Mouse (Mus musculus): Measurements from ENCODE around the gene Aes. TPM values are rescaled to one million over a fixed set of nuclear protein-coding genes. Genes with fewer than 3 reads are reported as not detected.
A peak's percentile ranks its signal among the peaks of the same experiment; 100 is the strongest.

Gene Aes
- polyA plus RNA-seq, 2 experiments, result 393 to 472 TPM

DNA sequence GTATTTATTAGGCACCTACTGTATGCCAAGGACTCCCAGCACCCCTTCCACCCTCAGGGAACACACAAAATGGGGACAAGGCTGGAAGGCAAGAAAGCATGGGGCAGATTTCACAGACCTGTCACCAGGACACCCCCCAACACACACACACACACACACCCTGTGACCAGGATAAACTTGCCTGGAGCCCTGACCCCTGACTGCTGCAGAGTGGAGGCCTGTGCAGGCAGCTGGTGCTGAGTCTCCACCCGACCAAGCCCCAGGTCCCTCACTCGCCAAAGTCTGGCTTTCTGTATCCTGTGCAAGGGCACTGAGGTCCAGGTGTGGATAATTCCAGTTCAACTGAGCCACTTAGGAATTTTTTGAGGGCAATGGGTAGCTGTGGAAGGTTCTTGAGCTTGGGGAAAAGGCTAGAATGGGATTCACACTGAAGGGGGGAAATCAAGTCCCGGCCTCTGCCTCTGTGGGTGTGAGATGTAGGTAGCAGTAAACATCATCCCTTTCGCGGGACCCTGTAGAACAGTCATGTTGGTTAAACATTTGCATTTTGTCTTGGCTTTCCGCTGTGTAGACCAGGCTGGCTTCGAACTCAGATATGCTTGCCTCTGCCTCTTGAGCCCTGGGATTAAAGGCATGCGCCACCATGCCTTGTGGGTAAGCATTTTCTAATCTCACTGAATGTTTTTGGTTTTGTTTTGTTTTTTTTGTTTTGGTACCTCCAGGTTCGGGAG is 10.4 kb downstream of the Aes start:
- no peak for TF ChIP-seq POLR2A (IDR thresholded peaks at IDR 0.05; ENCODE audit: borderline replicate concordance, extremely low read depth, insufficient read depth, insufficient read length)
- ATAC-seq (ENCODE audit: low FRiP score, low read depth) (no peak), DNase-seq (ENCODE audit: low spot score) (no peak)
- Histone ChIP-seq H3K9me3 (ENCODE audit: control insufficient read depth, low read length) (no peaks in the 10 kb centered on the region), H3K4me1 (ENCODE audit: control insufficient read depth, insufficient read depth, low read length) (peaks cover 54% of the 10 kb centered on the region), H3K4me3 (replicated peaks; ENCODE audit: low read length) (no peak overlapping the region), H3K27me3 (ENCODE audit: control insufficient read depth, insufficient read depth, low read length) (0 out of 2 replicates have a peak, but pooled peaks cover 3% of the 10 kb centered on the region), H3K36me3 (ENCODE audit: control insufficient read depth, insufficient read depth, low read length) (peaks cover 26% of the 10 kb centered on the region), H3K27ac (replicated peaks; ENCODE audit: low read depth, low read length) (peak overlapping the region; percentile 69), H3K4me2 (replicated peaks; ENCODE audit: low read depth, low read length, severe bottlenecking) (peak overlapping the region; percentile 53), H3K9ac (ENCODE audit: low read depth, low read length, severe bottlenecking) (no peak overlapping the region)
- 39% methylated on average over 9 of the region's 9 CpGs for WGBS

DNA sequence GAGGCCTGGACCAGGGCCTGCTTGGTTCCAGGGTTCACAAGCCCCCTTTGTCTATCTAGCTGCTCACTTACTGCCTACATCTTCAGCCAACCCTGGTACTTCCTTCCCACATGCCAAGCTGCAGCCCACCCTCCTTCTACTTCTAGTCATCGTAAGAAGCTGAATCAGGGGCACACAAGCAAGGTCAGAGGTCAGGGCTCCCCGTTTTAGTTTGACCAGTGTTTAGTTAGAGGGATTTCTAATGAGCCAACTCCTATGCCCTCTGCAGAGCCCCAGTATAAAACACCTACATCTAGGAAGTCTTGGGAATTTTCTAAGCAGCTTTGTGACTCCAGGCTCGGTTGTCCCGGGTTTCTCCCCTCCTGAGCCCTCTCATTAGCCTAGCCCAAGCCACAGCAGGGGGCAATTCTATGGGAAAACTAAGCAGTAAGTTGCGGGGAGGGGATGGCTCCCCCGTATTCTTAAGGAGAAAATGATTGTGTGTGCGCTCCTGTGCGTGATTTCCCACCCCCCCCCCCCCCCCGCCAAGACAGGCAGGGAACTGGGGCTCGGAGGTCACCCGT is 11.0 kb downstream of the Aes start:
- ATAC-seq (ENCODE audit: low FRiP score, low read depth), result peak; percentile 14

DNA sequence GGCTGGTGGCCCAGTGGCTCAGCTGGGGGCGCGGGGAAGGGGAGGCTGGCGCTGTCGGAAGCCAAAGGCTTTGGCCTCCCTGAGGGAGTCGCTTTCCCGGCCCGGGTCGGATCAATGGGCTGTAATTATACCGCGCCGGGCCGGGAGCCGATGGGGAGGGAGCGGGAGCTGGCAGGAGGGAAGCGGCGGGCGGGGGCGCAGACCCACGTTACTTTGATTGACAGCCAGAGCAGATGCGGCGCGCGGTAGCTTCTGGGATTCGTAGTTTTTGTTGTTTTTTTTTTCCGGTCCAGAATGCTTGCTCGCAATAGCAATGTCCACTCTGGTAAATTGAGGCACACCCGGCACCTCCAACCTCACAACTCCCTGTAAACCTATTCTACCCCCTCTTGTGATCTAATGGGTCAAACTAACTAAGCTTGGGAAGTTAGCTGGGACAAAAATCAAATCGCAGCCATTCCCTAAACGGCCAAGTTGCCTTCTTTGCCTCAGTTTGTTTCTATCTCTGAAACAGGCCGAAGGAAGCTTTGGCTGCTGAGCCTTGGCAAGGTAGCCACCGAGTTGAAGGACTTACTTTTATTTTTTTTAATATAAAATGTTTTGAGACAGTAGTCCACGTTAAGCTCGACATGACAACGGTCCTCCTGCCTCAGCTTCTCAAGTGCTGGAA is 11.7 kb downstream of the Aes start:
- Histone ChIP-seq H3K36me3 (ENCODE audit: control insufficient read depth, insufficient read depth, low read length) (peaks cover 13% of the 10 kb centered on the region), H3K4me3 (replicated peaks; ENCODE audit: low read length) (peak overlapping the region; percentile 37), H3K27me3 (ENCODE audit: control insufficient read depth, insufficient read depth, low read length) (0 out of 2 replicates have a peak, but pooled peaks cover 3% of the 10 kb centered on the region), H3K9ac (ENCODE audit: low read depth, low read length, severe bottlenecking) (0 out of 2 replicates have a peak overlapping the region, but pooled peaks have one; percentile 8), H3K27ac (replicated peaks; ENCODE audit: low read depth, low read length) (peak overlapping the region; percentile 84), H3K4me1 (ENCODE audit: control insufficient read depth, insufficient read depth, low read length) (peaks cover 48% of the 10 kb centered on the region), H3K9me3 (ENCODE audit: control insufficient read depth, low read length) (no peaks in the 10 kb centered on the region), H3K4me2 (replicated peaks; ENCODE audit: low read depth, low read length, severe bottlenecking) (peak overlapping the region; percentile 53)
- peak; percentile 74 for ATAC-seq (ENCODE audit: low FRiP score, low read depth)
- under 1% methylated on average over 24 of the region's 34 CpGs for WGBS
- no peak for TF ChIP-seq POLR2A (IDR thresholded peaks at IDR 0.05; ENCODE audit: borderline replicate concordance, extremely low read depth, insufficient read depth, insufficient read length)
- peak; percentile 98 for DNase-seq (ENCODE audit: low spot score)

More for the DNA sequence above, 11.0 kb downstream of the Aes start:
- peak overlapping the region; percentile 53 for H3K4me2 ChIP-seq (replicated peaks; ENCODE audit: low read depth, low read length, severe bottlenecking)
- 0 out of 2 replicates have a peak overlapping the region, but pooled peaks have one; percentile 8 for H3K9ac ChIP-seq (ENCODE audit: low read depth, low read length, severe bottlenecking)
- peaks cover 47% of the 10 kb centered on the region for H3K4me1 ChIP-seq (ENCODE audit: control insufficient read depth, insufficient read depth, low read length)
- peaks cover 20% of the 10 kb centered on the region for H3K36me3 ChIP-seq (ENCODE audit: control insufficient read depth, insufficient read depth, low read length)
- peak overlapping the region; percentile 37 for H3K4me3 ChIP-seq (replicated peaks; ENCODE audit: low read length)
- DNase-seq (ENCODE audit: low spot score), result peak; percentile 70
- no peak for TF ChIP-seq POLR2A (IDR thresholded peaks at IDR 0.05; ENCODE audit: borderline replicate concordance, extremely low read depth, insufficient read depth, insufficient read length)
- 2% methylated on average over 8 of the region's 11 CpGs for WGBS
- 0 out of 2 replicates have a peak, but pooled peaks cover 3% of the 10 kb centered on the region for H3K27me3 ChIP-seq (ENCODE audit: control insufficient read depth, insufficient read depth, low read length)
- peak overlapping the region; percentile 69 for H3K27ac ChIP-seq (replicated peaks; ENCODE audit: low read depth, low read length)
- no peaks in the 10 kb centered on the region for H3K9me3 ChIP-seq (ENCODE audit: control insufficient read depth, low read length)

DNA sequence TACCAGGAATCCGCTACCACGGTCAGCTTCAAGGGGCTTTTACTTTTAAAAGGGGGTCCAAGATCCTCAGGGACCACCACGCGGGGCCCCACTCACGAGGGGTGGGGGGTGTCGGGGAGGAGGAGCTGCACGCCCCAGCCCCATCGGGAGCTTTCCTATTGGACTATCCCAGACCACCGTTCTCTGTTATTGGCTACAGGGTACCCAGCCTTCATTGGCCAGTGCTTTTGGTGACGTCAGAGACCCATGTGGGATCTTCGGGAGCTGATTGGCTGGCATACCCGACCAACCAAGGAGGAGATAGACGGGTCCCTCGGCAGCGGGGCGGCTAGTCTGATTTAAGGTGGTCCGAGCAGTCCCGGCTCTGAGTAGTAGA is 12.2 kb downstream of the Aes start:
- H3K27me3 ChIP-seq (ENCODE audit: control insufficient read depth, insufficient read depth, low read length), result 0 out of 2 replicates have a peak, but pooled peaks cover 3% of the 10 kb centered on the region
- 0% methylated on average over 18 of the region's 18 CpGs for WGBS

GRCm38 (mm10) chr10:81572133-81572671 is 12.9 kb downstream of the Aes start:
- Histone ChIP-seq H3K9me3 (ENCODE audit: control insufficient read depth, low read length) (no peaks in the 10 kb centered on the region), H3K9ac (ENCODE audit: low read depth, low read length, severe bottlenecking) (peak overlapping the region; percentile 38; the same call in 1 of the 2 replicates), H3K27ac (replicated peaks; ENCODE audit: low read depth, low read length) (peak overlapping the region; percentile 79), H3K4me1 (ENCODE audit: control insufficient read depth, insufficient read depth, low read length) (peaks cover 55% of the 10 kb centered on the region), H3K4me3 (replicated peaks; ENCODE audit: low read length) (peak overlapping the region; percentile 37), H3K27me3 (ENCODE audit: control insufficient read depth, insufficient read depth, low read length) (0 out of 2 replicates have a peak, but pooled peaks cover 3% of the 10 kb centered on the region), H3K4me2 (replicated peaks; ENCODE audit: low read depth, low read length, severe bottlenecking) (peak overlapping the region; percentile 53), H3K36me3 (ENCODE audit: control insufficient read depth, insufficient read depth, low read length) (0 out of 2 replicates have a peak, but pooled peaks cover 2% of the 10 kb centered on the region)
- WGBS, result 8% methylated on average over 9 of the region's 9 CpGs
- no peak for ATAC-seq (ENCODE audit: low FRiP score, low read depth)
- DNase-seq (ENCODE audit: low spot score), result no peak
- no peak for TF ChIP-seq POLR2A (IDR thresholded peaks at IDR 0.05; ENCODE audit: borderline replicate concordance, extremely low read depth, insufficient read depth, insufficient read length)

More for the DNA sequence above, 12.2 kb downstream of the Aes start:
- peak; percentile 92 for ATAC-seq (ENCODE audit: low FRiP score, low read depth)
- Histone ChIP-seq H3K9ac (ENCODE audit: low read depth, low read length, severe bottlenecking) (0 out of 2 replicates have a peak overlapping the region, but pooled peaks have one; percentile 3), H3K9me3 (ENCODE audit: control insufficient read depth, low read length) (no peaks in the 10 kb centered on the region), H3K36me3 (ENCODE audit: control insufficient read depth, insufficient read depth, low read length) (peaks cover 8% of the 10 kb centered on the region; the same call in 1 of the 2 replicates), H3K4me2 (replicated peaks; ENCODE audit: low read depth, low read length, severe bottlenecking) (peak overlapping the region; percentile 53), H3K27ac (replicated peaks; ENCODE audit: low read depth, low read length) (peak overlapping the region; percentile 84), H3K4me1 (ENCODE audit: control insufficient read depth, insufficient read depth, low read length) (peaks cover 54% of the 10 kb centered on the region), H3K4me3 (replicated peaks; ENCODE audit: low read length) (peak overlapping the region; percentile 37)
- peak; percentile 100 for DNase-seq (ENCODE audit: low spot score)
- no peak for TF ChIP-seq POLR2A (IDR thresholded peaks at IDR 0.05; ENCODE audit: borderline replicate concordance, extremely low read depth, insufficient read depth, insufficient read length)

Measured in limb, embryonic 14.5 days (tissue).